Mouse (Mus musculus) bone marrow macrophage, adult 2 months (primary cell): ENCODE data around the gene Simc1.

Experiments
- CTCF ChIP-seq: IDR thresholded peaks from 2 replicates; pipeline ENCODE4 v1.5.1; 2012; ENCODE audit warnings: low read depth, mild to moderate bottlenecking, low read length, moderate library complexity
- POLR2A ChIP-seq: IDR thresholded peaks from 2 replicates; pipeline ENCODE4 v1.6.1; 2012; ENCODE audit warnings: mild to moderate bottlenecking, low read depth, low read length, borderline replicate concordance

GRCm38 (mm10) chr13:54591776-54592356, 88.3 kb downstream of the Simc1 start:
- TF ChIP-seq CTCF (no peak), POLR2A (no peak)
